Mouse (Mus musculus): Measurements from ENCODE around the gene Vamp2.

Vamp2 gene

DNA sequence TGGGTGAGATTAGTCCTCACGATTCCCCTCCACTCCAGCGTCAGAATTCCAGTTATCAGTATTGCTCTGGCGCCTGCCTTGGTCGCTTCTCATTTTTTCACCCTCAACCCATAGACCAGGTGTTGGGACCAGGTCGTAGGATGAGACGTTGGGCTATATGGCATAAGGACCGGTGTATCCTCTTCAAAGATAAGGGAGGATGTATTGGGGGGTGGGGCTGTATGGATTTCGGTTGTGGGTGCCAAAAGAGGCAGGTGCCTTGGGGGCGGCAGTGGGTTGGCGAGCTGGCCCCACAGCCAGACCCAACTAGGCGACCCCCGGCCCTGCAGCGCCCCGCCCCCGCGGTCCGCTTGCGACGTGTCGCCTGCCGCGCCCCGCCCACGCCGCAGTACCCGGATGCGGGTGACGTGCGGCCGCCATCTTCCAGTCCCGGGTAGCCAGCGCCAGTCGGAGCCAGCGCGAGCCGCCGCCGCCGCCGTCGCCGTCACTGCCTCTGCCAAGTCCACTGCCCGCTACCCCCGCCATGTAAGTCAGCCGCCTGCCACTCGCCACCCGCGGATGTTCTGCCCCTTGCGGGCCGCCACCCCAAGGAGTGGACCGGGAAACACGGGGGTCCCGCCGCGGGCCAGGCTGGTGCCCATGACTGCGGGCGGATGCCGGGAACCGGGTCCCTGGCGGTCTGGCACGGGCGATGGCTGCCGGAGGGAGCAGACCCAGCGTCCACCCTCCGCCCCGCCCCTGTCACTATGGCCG, at the start of gene Vamp2:
Gene Vamp2 (plus strand): TSS at position 388 of the 753 bp plus-strand sequence.
- DNase-seq (ENCODE audit: low read depth) = peak; percentile 93

- DNase-seq (ENCODE audit: low read depth) = peak; percentile 92
These were observed 42.5 kb upstream of the Vamp2 start, which contains the start of gene Aurkb for GRCm38 (mm10) chr11:69045531-69046394. TSS of gene Aurkb (plus strand) at chr11:69045647.

DNA sequence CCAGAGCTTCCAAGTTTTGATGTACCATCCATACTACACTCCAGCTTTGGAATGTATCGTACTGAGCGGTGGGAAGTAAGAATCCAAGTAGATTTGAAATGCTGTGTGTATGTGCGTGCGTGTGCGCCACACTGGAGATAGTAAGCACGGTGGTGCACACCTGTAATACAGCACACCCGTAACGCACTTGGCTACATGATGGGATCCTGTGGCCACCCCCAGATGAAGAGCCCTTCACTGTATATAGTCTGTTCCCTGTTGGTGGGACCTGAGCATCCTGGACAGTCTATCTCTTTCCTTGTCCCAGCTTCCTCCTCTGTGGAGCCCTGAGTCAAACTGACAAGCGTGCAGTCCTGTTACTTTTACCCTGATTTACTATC, 41.9 kb upstream of the Vamp2 start:
- peak; percentile 27 for DNase-seq (ENCODE audit: low read depth)

DNA sequence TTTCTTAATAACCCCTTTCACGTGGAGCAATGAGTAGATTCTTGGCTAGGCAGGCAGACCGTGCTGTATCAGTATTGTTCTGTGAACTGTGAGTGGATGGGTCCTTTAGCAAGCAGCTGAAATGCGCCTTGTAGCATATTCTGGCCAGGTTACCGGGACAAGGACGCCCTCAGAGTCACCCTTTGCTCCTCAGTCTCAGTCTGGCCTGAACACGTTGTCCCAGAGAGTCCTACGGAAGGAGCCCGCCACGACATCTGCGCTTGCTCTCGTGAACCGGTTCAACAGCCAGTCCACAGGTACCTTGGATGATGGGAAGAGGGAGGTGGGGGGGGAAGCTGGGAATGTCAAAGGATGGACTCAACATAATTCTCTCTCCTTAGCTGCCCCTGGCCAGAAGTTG, 40.7 kb upstream of the Vamp2 start:
- DNase-seq (ENCODE audit: low read depth) = no peak

GRCm38 (mm10) chr11:69048151-69048550, 40.1 kb upstream of the Vamp2 start:
- DNase-seq (ENCODE audit: low read depth) = no peak

DNA sequence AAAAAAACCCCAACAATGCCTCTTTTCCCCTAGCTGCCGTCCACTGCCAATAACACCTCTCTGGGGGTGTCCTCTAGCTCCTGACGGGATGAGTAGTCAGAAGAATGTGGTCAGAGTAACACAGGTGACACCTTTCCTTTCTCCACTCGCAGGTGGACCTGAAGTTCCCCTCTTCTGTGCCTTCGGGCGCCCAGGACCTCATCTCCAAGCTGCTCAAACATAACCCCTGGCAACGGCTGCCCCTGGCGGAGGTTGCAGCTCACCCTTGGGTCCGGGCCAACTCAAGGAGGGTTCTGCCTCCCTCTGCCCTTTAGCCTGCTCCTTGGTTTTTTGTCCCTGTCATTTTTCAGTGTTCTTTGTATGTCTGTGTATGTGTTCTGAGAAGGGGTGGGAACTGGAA, 37.5 kb upstream of the Vamp2 start:
- DNase-seq (ENCODE audit: low read depth) = no peak

GRCm38 (mm10) chr11:69051771-69052170, 36.5 kb upstream of the Vamp2 start:
- DNase-seq (ENCODE audit: low read depth) = no peak

- DNase-seq (ENCODE audit: low read depth) = no peak
These were observed 35.4 kb upstream of the Vamp2 start for GRCm38 (mm10) chr11:69052824-69053421.

DNA sequence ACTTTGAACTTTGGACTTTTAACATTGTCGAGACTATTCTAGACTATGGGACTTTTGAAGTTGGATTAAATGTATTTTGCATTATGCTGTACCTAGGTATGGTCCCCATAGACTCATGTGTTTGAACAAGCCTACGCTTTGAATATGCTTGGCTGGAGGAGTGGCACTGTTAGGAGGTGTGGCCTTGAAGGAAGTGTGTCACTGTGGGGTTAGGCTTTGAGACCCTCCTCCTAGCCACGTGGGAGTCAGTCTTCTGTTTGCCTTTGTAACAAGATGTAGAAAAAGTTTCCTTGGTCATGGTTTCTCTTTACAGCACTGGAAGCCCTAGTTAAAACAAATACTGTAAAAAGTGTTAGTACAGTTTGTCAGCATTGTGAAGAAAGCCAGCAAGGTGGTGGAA, 34.4 kb upstream of the Vamp2 start:
- peak; percentile 61 for DNase-seq (ENCODE audit: low read depth)

- no peak for DNase-seq (ENCODE audit: low read depth)
These were observed 30.0 kb upstream of the Vamp2 start for GRCm38 (mm10) chr11:69058265-69058664.

DNA sequence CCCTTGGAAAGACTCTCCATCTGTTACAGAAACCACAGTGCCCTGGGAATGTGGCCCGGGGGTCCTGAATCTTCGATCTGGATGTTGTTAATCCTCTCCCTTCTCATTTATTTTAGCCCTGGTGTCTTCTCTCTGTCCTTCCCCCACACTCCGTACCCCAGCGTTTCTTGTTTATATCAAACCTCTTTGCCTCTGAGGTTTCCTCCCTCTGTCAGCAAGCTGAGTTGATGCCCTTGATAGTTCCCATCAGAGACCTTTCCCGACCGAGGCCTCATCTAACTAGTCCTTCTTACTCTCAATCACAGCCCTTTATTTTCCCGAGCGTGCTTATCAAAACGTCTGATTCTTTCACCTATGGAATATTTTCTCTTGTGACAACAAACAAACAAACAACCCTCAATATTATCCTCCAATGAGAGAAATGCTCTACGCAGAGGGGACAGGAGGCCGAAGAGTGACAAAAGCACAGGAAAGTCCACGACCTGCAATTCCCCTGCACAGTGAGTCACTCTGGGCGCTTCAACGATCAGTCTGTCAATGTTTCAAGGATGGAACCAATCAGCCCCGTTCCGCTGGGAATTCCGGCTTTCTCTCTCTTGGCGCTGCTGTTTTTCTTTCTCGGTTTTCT, 29.4 kb upstream of the Vamp2 start:
- DNase-seq (ENCODE audit: low read depth) = no peak

DNA sequence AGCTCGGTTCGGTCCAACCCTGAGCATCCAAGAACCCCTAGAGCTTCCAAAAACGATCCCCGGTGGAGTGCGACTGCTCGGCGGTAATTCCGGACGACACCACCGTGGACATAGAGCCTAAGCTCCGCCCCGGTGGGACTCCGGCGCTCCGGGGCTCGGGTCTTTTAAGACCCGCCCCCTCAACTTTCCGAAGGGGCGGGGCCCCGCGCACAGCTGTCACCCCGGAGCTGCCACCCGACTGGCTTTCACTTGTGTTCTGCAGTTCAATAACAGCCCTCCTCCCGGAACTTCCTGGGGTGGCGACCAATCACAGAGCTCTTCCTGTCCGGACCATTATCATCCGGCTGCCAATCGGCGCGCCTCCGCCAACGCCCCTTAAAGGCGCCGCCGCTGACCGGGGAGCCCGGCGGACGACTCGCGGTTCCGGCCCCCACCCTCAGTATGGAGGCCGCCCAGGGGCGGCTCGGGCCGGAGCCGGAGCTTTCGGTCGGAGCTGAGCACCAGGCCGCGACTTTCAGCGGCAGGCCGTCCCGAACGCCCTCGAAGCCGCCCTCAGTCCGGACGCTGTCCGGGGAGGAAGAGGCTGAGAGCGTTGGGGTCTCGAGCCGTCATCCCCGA, 28.8 kb upstream of the Vamp2 start, which contains the start of gene Borcs6:
Gene Borcs6 (plus strand): TSS at position 361 of the 618 bp plus-strand sequence.
- peak; percentile 95 for DNase-seq (ENCODE audit: low read depth)

- no peak for DNase-seq (ENCODE audit: low read depth)
These were observed 28.3 kb upstream of the Vamp2 start for GRCm38 (mm10) chr11:69059975-69060411.

- DNase-seq (ENCODE audit: low read depth) = no peak
These were observed 27.6 kb upstream of the Vamp2 start for GRCm38 (mm10) chr11:69060448-69061254.

DNA sequence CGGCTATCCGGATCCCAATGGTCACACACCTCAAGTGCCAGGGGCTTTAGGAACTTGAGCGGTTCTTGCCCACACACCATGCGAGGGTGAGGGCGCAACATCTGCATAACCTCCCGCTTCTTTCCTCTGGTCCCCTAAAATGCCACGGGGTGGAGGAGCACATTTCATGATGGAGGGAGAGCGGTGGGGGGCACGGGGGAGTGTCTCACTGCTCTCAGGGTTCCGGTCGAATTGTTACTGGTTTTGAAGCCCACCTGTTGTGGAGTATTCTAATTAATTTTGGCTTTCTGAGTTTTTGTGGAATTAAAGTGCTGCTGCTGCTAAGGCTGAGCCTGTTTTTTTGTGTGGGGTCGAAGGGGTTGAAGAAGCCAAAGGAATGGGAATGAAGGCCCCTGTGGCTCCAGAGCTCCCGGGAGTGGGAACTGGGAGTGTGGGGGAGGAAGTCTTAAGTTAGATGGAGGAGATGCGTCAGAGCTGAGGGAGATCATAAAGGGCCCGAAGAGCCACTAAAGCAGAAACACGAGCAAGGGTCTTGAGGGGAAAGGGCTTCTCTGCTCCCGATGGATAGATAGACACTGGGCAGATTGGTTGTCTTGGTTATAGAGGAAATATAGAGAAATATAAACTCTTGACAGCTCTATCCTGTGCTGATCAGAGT, 26.9 kb upstream of the Vamp2 start:
- DNase-seq (ENCODE audit: low read depth) = no peak

GRCm38 (mm10) chr11:69062194-69062760, 26.0 kb upstream of the Vamp2 start:
- peak; percentile 89 for DNase-seq (ENCODE audit: low read depth)

DNA sequence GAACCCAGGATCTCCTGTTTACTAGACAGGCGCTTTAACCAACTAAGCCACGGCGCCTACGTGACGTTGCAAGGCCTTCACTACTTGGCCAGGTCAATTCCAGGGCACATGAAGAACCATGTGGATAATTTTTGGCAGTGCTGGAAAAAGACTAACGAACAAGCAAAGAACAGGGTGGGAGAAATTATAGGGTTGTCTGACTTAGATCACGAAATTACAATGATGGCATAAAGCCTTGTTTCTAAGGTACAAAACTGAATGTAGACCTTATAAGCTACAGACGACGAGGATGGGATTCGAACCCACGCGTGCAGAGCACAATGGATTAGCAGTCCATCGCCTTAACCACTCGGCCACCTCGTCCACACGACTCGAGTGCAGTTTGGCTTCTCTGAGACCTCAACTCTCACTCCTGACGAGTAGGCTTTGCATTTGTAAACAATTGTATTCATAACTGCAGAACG, 25.5 kb upstream of the Vamp2 start:
- DNase-seq (ENCODE audit: low read depth) = peak; percentile 96

- DNase-seq (ENCODE audit: low read depth) = peak; percentile 93
These were observed 24.7 kb upstream of the Vamp2 start for GRCm38 (mm10) chr11:69063413-69064201.
